In genomic region chr14:21253993-21254339, GRCm38 (mm10) we compare ENCODE assay signal across 12 mouse cellular contexts.
DNase-seq lines count a peak whose midpoint lies in the region; ATAC-seq and TF ChIP-seq lines count a peak whose summit lies in the region.
"Had no signal": no experiment of that assay in that cellular context is flagged by ENCODE, and none has a peak within 500 bp of the region (broad histone marks: within the 10 kb centered on the region; RNA-seq: fewer than 3 reads in every experiment).

No protein-coding gene starts in this region.

- H3K27me3 ChIP-seq in E14TG2a.4 (ENCODE audit: insufficient read depth, low read length): no peaks in the 10 kb centered on the region
- H3K27me3 ChIP-seq in forebrain, embryonic 15.5 days: no peaks in the 10 kb centered on the region
- no peaks in the 10 kb centered on the region for H3K27me3 ChIP-seq in midbrain, embryonic 14.5 days (ENCODE audit: control insufficient read depth, insufficient read depth, low read length)
- H3K27me3 ChIP-seq: heart, embryonic 13.5 days; liver, embryonic 12.5 days; stomach, embryonic 15.5 days had no signal

- H3K27ac ChIP-seq in forebrain, embryonic 15.5 days (replicated peaks): peak overlapping the region; percentile 95
- H3K27ac ChIP-seq in midbrain, embryonic 14.5 days (replicated peaks; ENCODE audit: low read depth, low read length): peak overlapping the region; percentile 84
- H3K27ac ChIP-seq: liver, embryonic 12.5 days; stomach, embryonic 15.5 days had no signal

- peak; percentile 8 to 67 for DNase-seq in cerebellum, postnatal 10 days
- DNase-seq in cerebellum, adult 11 months: no peak
- DNase-seq in midbrain, embryonic 14.5 days: peak; percentile 76
- no peak for DNase-seq in B cell, adult 2 months
- DNase-seq in testis, postnatal 10 days (ENCODE audit: low spot score): no peak
- no peak for DNase-seq in cerebellum, postnatal 36 days
- DNase-seq: kidney, postnatal 4 days had no signal

- ATAC-seq in forebrain, embryonic 15.5 days (replicated peaks): no peak
- no peak for ATAC-seq in midbrain, embryonic 14.5 days (ENCODE audit: low FRiP score, low TSS enrichment)
- ATAC-seq: liver, embryonic 12.5 days had no signal

- H3K36me3 ChIP-seq in E14TG2a.4 (ENCODE audit: insufficient read depth, low read length): no peaks in the 10 kb centered on the region
- H3K36me3 ChIP-seq in forebrain, embryonic 15.5 days: no peaks in the 10 kb centered on the region
- no peaks in the 10 kb centered on the region for H3K36me3 ChIP-seq in midbrain, embryonic 14.5 days (ENCODE audit: control insufficient read depth, insufficient read depth, low read length)
- H3K36me3 ChIP-seq: heart, embryonic 13.5 days; liver, embryonic 12.5 days; stomach, embryonic 15.5 days had no signal

- peak; percentile 18; the same call in 1 of the 2 replicates for TF ChIP-seq CTCF in E14TG2a.4 (conservative IDR thresholded peaks at IDR 0.05; ENCODE audit: low read length)

- H3K9me3 ChIP-seq in E14TG2a.4 (ENCODE audit: low read length): no peaks in the 10 kb centered on the region
- H3K9me3 ChIP-seq in forebrain, embryonic 15.5 days: no peaks in the 10 kb centered on the region
- H3K9me3 ChIP-seq in midbrain, embryonic 14.5 days (ENCODE audit: control insufficient read depth, low read length): no peaks in the 10 kb centered on the region
- H3K9me3 ChIP-seq: heart, embryonic 13.5 days; liver, embryonic 12.5 days; stomach, embryonic 15.5 days had no signal

- no peaks in the 10 kb centered on the region for H3K4me1 ChIP-seq in E14TG2a.4 (replicated peaks; ENCODE audit: low read depth, low read length)
- H3K4me1 ChIP-seq in forebrain, embryonic 15.5 days: peaks cover 38% of the 10 kb centered on the region
- H3K4me1 ChIP-seq in midbrain, embryonic 14.5 days (ENCODE audit: control insufficient read depth, insufficient read depth, low read length): peaks cover 23% of the 10 kb centered on the region
- H3K4me1 ChIP-seq: liver, embryonic 12.5 days; stomach, embryonic 15.5 days had no signal

- 0 out of 2 replicates have a peak overlapping the region, but pooled peaks have one; percentile 17 for H3K4me2 ChIP-seq in forebrain, embryonic 15.5 days (replicated peaks)
- H3K4me2 ChIP-seq in midbrain, embryonic 14.5 days (ENCODE audit: low read length): peak overlapping the region; percentile 21; the same call in 1 of the 2 replicates
- H3K4me2 ChIP-seq: heart, embryonic 13.5 days; liver, embryonic 12.5 days; stomach, embryonic 15.5 days had no signal

- WGBS in forebrain, embryonic 15.5 days: 19% methylated on average over 2 of the region's 2 CpGs
- 27% methylated on average over 2 of the region's 2 CpGs for WGBS in midbrain, embryonic 14.5 days

- no peak overlapping the region for H3K4me3 ChIP-seq in E14TG2a.4 (replicated peaks; ENCODE audit: low read length)
- no peak overlapping the region for H3K4me3 ChIP-seq in forebrain, embryonic 15.5 days
- H3K4me3 ChIP-seq in midbrain, embryonic 14.5 days (replicated peaks; ENCODE audit: low read depth, low read length): no peak overlapping the region
- H3K4me3 ChIP-seq: heart, embryonic 13.5 days; liver, embryonic 12.5 days; stomach, embryonic 15.5 days had no signal

- 0 out of 2 replicates have a peak overlapping the region, but pooled peaks have one; percentile 3 for H3K9ac ChIP-seq in forebrain, embryonic 15.5 days (replicated peaks)
- H3K9ac ChIP-seq in midbrain, embryonic 14.5 days (replicated peaks; ENCODE audit: low read length): no peak overlapping the region
- H3K9ac ChIP-seq: heart, embryonic 13.5 days; liver, embryonic 12.5 days; stomach, embryonic 15.5 days had no signal

Comparison
In these comparisons a context has a peak if more than half of its experiments do, and no peak if none do; other contexts are left out.
1. DNase-seq: peak in cerebellum, postnatal 10 days (2 of 2) and midbrain, embryonic 14.5 days (single experiment); none in cerebellum, adult 11 months (single experiment), B cell, adult 2 months (0 of 2), testis, postnatal 10 days (single experiment) and cerebellum, postnatal 36 days (0 of 2).